Mouse (Mus musculus) lung, embryonic 15.5 days (tissue): ENCODE measurements around the gene Vmn1r6. TPM values are rescaled to one million over a fixed set of nuclear protein-coding genes. Genes with fewer than 3 reads are reported as not detected.
"Not testable (repeated sequence)": the region's sequence is repeated elsewhere in the genome, so short reads cannot be mapped to it uniquely, and the experiment has no call there.

Experiments used
- ATAC-seq: fragments of 200-750 bp; cut with Nextera tagmentation; 2 replicates; pipeline ENCODE4 v1.8.0; 2017; ENCODE audit warnings: moderate number of reproducible peaks, borderline replicate concordance; ENCODE audit not compliant: low FRiP score, low TSS enrichment; ENCODE audit errors: extremely low read depth
- H3K27ac ChIP-seq: fragments of 300-500 bp; sonication (generic); 2 replicates; pipeline ENCODE4 v1.5.1; 2015; ENCODE audit warnings: moderate library complexity, mild to moderate bottlenecking, inconsistent platforms
- H3K27me3 ChIP-seq: fragments of 300-500 bp; sonication (generic); 2 replicates; pipeline ENCODE4 v1.6.1; 2015; ENCODE audit warnings: inconsistent platforms
- H3K36me3 ChIP-seq: fragments of 300-500 bp; sonication (generic); 2 replicates; pipeline ENCODE4 v1.6.1; 2015; ENCODE audit warnings: inconsistent platforms
- H3K4me1 ChIP-seq: fragments of 300-500 bp; sonication (generic); 2 replicates; pipeline ENCODE4 v1.6.1; 2015; ENCODE audit warnings: inconsistent platforms
- H3K4me2 ChIP-seq: fragments of 300-500 bp; sonication (generic); 2 replicates; pipeline ENCODE4 v1.6.1; 2015; ENCODE audit warnings: inconsistent platforms, mild to moderate bottlenecking, moderate library complexity
- H3K4me3 ChIP-seq: fragments of 300-500 bp; sonication (generic); 2 replicates; pipeline ENCODE4 v1.5.1; 2015; ENCODE audit warnings: mild to moderate bottlenecking, inconsistent platforms
- H3K9ac ChIP-seq: fragments of 300-500 bp; sonication (generic); 2 replicates; pipeline ENCODE4 v1.6.1; 2015; ENCODE audit warnings: inconsistent platforms
- H3K9me3 ChIP-seq: fragments of 300-500 bp; sonication (generic); 2 replicates; pipeline ENCODE4 v1.6.1; 2016; ENCODE audit warnings: inconsistent platforms
- WGBS: fragments of 180-500 bp; shearing (Covaris S2); methylation state at CpG from one replicate; pipeline ENCODE4 v1.1.7; 2015; 5-methylcytosine and 5-hydroxymethylcytosine counted together
- polyA plus RNA-seq: library from polyadenylated mRNA; unstranded; fragments of >200 nt; fragmentation: Nextera tagmentation; extraction: Ambion mirVana; gene quantifications from 2 replicates; pipeline ENCODE4 v1.2.1, GENCODE M21; 2015

The Vmn1r6 gene
- not detected in 2 replicates for polyA plus RNA-seq

DNA sequence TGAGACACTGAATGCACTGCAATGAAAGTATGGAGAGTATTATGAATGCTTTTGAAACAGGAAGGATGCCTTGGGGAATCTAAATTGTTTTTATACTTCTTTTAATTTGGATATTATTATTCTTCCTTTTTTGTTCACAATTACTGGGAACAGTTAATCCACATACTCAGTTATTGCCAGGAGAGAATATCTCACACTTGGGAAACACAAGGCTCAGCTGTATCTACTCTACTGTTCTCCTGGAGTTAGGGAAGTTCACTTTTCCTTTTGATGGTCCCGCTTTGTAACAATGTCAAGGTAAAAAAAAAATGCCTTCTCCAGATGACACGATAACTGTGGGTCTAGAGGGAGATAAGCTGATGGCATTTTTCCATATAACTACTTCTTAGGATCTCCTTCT, at the start of gene Vmn1r6:
Vmn1r6 (plus strand) TSS at position 301 of the 400 bp plus-strand sequence.
- no peaks in the 10 kb centered on the region for H3K36me3 ChIP-seq
- no peaks in the 10 kb centered on the region for H3K27me3 ChIP-seq
- no peak within 1 kb of the TSS for H3K4me2 ChIP-seq
- no peaks in the 10 kb centered on the region for H3K9me3 ChIP-seq
- WGBS = 70% methylated on average over 2 of the region's 2 CpGs
- no peak within 1 kb of the TSS for H3K9ac ChIP-seq
- no peaks in the 10 kb centered on the region for H3K4me1 ChIP-seq
- no peak within 1 kb of the TSS for H3K27ac ChIP-seq
- no peak within 1 kb of the TSS for H3K4me3 ChIP-seq
- no peak for ATAC-seq

DNA sequence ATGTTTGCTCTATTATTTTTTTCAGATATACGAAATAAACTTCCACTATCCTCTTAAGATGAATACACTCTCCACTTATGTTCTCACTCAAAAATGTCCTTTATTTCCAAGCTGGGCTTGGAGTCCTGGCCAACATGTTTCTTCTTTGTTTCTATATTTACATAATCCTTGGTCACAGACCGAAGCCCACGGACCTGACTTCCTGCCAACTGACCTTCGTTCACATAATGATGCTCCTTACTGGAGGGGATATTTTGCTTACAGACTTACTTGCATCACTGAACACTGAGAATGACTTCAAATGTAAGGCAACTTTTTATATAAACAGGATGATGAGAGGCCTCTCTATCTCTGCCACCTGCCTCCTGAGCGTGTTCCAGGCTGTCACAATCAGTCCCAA, 40.6 kb upstream of the Vmn1r6 start:
- H3K27me3 ChIP-seq = no peaks in the 10 kb centered on the region
- no peaks in the 10 kb centered on the region for H3K9me3 ChIP-seq
- no peaks in the 10 kb centered on the region for H3K36me3 ChIP-seq
- 62% methylated on average over 5 of the region's 5 CpGs for WGBS
- H3K27ac ChIP-seq = no peak overlapping the region
- H3K4me1 ChIP-seq = no peaks in the 10 kb centered on the region
- ATAC-seq = no peak
- H3K4me2 ChIP-seq = no peak overlapping the region
- H3K9ac ChIP-seq = no peak overlapping the region
- no peak overlapping the region for H3K4me3 ChIP-seq

DNA sequence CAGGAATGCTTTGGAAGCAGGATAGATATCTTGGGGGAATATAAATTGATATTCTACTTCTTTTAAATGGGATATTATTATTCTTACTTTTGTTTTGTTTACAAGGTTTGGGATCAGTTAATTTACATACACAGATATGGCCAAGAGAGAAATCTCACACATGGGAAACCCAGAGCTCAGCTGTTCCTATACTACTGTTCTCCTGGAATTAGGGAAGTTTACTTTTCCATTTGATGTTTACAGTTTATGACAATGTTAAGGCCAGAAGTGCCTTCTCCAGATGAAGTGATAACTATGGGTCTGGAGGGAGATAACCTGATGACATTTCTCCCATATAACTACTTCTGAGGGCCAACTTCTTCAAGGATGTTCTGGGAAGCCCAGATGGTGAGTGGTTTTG, 27.1 kb upstream of the Vmn1r6 start, which contains the start of gene Vmn1r5:
Vmn1r5 (plus strand) TSS at position 301 of the 400 bp plus-strand sequence.
- no peak within 1 kb of the TSS for H3K4me3 ChIP-seq
- no peak within 1 kb of the TSS for H3K27ac ChIP-seq
- no peak for ATAC-seq
- no peaks in the 10 kb centered on the region for H3K4me1 ChIP-seq
- H3K36me3 ChIP-seq = no peaks in the 10 kb centered on the region
- H3K9me3 ChIP-seq = no peaks in the 10 kb centered on the region
- H3K9ac ChIP-seq = no peak within 1 kb of the TSS
- H3K27me3 ChIP-seq = no peaks in the 10 kb centered on the region
- H3K4me2 ChIP-seq = no peak within 1 kb of the TSS

DNA sequence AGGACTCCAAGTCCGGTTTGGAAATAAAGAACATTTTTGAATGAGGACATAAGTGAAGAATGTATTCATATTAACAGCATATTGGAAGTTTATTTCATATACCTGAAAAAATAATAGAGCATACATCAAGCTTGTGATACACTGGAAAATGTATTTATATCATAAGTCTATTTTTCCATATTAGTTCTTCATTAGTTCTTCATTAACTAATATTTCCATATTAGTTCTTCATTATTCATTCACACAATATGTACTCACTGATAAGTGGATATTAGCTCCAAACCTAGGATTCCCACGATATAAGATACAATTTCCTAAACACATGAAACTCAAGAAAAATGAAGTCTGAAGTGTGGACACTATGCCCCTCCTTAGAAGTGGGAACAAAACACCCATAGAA, 28.2 kb downstream of the Vmn1r6 start, which contains the start of gene Vmn1r7:
Vmn1r7 (minus strand) TSS at position 101 of the 400 bp plus-strand sequence.
- H3K4me1 ChIP-seq, H3K9me3 ChIP-seq, H3K36me3 ChIP-seq, H3K9ac ChIP-seq, ATAC-seq, H3K27ac ChIP-seq, H3K27me3 ChIP-seq, H3K4me2 ChIP-seq, H3K4me3 ChIP-seq: not testable (repeated sequence)
- WGBS = 81% methylated on average over 2 of the region's 2 CpGs

DNA sequence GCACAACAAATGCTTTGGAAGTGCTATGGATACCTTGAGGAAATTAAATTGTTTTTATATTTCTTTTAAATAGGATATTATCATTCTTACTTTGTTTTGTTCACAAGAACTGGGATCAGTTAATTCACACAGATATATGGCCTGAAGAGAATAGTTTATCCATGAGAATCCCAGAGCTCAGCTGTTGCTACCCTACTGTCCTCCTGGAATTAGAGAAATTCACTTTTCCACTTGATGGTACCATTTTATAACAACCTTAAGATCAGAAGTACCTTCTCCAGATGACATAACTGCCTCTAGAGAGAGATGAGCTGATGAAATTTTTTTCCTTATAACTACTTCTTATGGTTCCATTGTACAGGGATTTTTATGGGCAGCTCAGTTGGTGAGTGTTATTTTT, 34.9 kb downstream of the Vmn1r6 start, which contains the start of gene Vmn1r8:
Vmn1r8 (plus strand) TSS at position 301 of the 400 bp plus-strand sequence.
- Histone ChIP-seq H3K4me3 (no peak within 1 kb of the TSS), H3K36me3 (no peaks in the 10 kb centered on the region), H3K27me3 (no peaks in the 10 kb centered on the region), H3K4me1 (no peaks in the 10 kb centered on the region), H3K9ac (no peak within 1 kb of the TSS), H3K4me2 (no peak within 1 kb of the TSS), H3K27ac (no peak within 1 kb of the TSS), H3K9me3 (no peaks in the 10 kb centered on the region)
- no peak for ATAC-seq

DNA sequence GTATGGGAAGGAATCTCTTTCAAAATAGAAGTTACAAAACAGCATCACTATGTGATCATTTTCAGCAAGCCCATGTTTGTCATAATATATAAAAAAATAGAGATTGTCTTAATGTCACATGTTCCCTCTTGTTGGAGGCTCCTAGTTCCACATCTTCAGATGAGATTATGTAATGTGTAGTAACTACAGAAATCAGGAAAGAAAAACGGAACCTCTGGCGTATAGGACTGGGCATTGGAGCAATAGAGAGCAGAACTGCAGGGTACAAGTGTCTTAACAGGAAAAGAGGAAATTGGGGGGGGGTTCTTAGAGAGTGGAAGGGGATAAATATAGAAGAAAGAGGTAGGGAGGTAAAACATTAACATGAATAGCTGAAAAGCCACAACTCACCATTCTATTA, 37.6 kb downstream of the Vmn1r6 start:
- H3K36me3 ChIP-seq = no peaks in the 10 kb centered on the region
- 80% methylated on average over 2 of the region's 2 CpGs for WGBS
- no peak overlapping the region for H3K4me2 ChIP-seq
- H3K27ac ChIP-seq = no peak overlapping the region
- H3K9ac ChIP-seq = no peak overlapping the region
- no peaks in the 10 kb centered on the region for H3K27me3 ChIP-seq
- H3K4me1 ChIP-seq = no peaks in the 10 kb centered on the region
- no peak for ATAC-seq
- H3K9me3 ChIP-seq = no peaks in the 10 kb centered on the region
- H3K4me3 ChIP-seq = no peak overlapping the region

Other genes with a start within 250 kb of the Vmn1r6 start
- 30.6 and 31.6 TPM in 2 replicates for gene Kbtbd2, start 199.4 kb upstream of the Vmn1r6 start, polyA plus RNA-seq
- 193 and 196 TPM in 2 replicates for gene Fkbp9, start 165.2 kb upstream of the Vmn1r6 start, polyA plus RNA-seq
- 60.9 and 62.9 TPM in 2 replicates for gene Nt5c3, start 73.3 kb upstream of the Vmn1r6 start, polyA plus RNA-seq
- gene Vmn1r4, start 73.2 kb upstream of the Vmn1r6 start, polyA plus RNA-seq = 0.23 and 0.32 TPM in 2 replicates
- not detected in 2 replicates for gene Vmn1r5, start 27.0 kb upstream of the Vmn1r6 start, polyA plus RNA-seq
- gene Vmn1r7, start 28.1 kb downstream of the Vmn1r6 start, polyA plus RNA-seq = not detected in 2 replicates
- not detected in 2 replicates for gene Vmn1r8, start 35.0 kb downstream of the Vmn1r6 start, polyA plus RNA-seq
- gene Vmn1r9, start 69.5 kb downstream of the Vmn1r6 start, polyA plus RNA-seq = not detected in 2 replicates
- gene Vmn1r10, start 112.2 kb downstream of the Vmn1r6 start, polyA plus RNA-seq = not detected in 2 replicates
- gene Vmn1r11, start 136.2 kb downstream of the Vmn1r6 start, polyA plus RNA-seq = not detected in 2 replicates
- gene Vmn1r12, start 159.7 kb downstream of the Vmn1r6 start, polyA plus RNA-seq = not detected in 2 replicates
- not detected in 2 replicates for gene Vmn1r13, start 206.0 kb downstream of the Vmn1r6 start, polyA plus RNA-seq
- gene Vmn1r14, start 234.4 kb downstream of the Vmn1r6 start, polyA plus RNA-seq = not detected in 2 replicates